Mouse (Mus musculus): ENCODE data around the gene Sirt1.

DNA sequence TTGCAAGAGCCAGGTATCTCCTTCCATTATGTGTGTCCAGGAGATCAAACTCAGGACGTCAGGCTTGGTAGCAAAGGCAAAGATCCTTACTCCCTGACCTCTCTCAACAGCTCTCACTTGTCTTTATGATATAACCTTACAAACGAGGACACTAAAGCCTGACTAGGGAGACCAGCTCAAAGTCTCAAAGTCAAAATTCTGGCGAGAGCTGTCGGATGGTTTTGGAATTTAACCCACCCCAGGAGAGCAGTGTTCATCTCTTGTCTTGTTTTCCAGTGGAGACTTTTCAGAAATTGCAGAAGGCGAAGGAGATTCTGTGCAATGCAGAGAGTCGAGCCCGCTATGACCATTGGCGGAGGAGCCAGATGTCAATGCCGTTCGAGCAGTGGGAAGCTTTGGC lies 15.5 kb upstream of the Sirt1 start:
- TF ChIP-seq CTCF (IDR thresholded peaks at IDR 0.05; ENCODE audit: borderline replicate concordance, extremely low read depth, insufficient read depth, insufficient read length), result no peak
- no peak for TF ChIP-seq POLR2A (IDR thresholded peaks at IDR 0.05; ENCODE audit: borderline replicate concordance, extremely low read depth, insufficient read depth, insufficient read length, poor library complexity, severe bottlenecking)
